Mouse (Mus musculus): Measurements from ENCODE around the gene Crygf. TPM values are rescaled to one million over a fixed set of nuclear protein-coding genes. Genes with fewer than 3 reads are reported as not detected.
"Not testable (repeated sequence)": the region's sequence is repeated elsewhere in the genome, so short reads cannot be mapped to it uniquely, and the experiment has no call there.

The Crygf gene
- not detected for total RNA-seq (2021)
- long read RNA-seq, experiment 1 = 0 reads
- long read RNA-seq, experiment 2 = 0 reads

GRCm38 (mm10) chr1:65926294-65926693 is at the start of gene Crygf:
TSS of gene Crygf (plus strand) at chr1:65926520.
- DNase-seq = no peak
- intact Hi-C loops (cut with DNase I) = no loop called here

GRCm38 (mm10) chr1:65925361-65926210 is 734 bp upstream of the Crygf start:
- intact Hi-C loops (cut with DNase I) = no loop called here
- DNase-seq = no peak

- intact Hi-C loops (cut with DNase I); DNase-seq: not testable (repeated sequence)
These were observed 376 bp downstream of the Crygf start for GRCm38 (mm10) chr1:65926696-65927095.

- no peak for DNase-seq
- intact Hi-C loops (cut with DNase I) = no loop called here
These were observed 3.7 kb downstream of the Crygf start for GRCm38 (mm10) chr1:65930055-65930454.

GRCm38 (mm10) chr1:65932091-65932812 is 5.9 kb downstream of the Crygf start:
- DNase-seq = no peak
- intact Hi-C loops (cut with DNase I) = no loop called here

Other genes with a start within 250 kb of the Crygf start
- gene Map2, start 248.8 kb downstream of the Crygf start, total RNA-seq (2021) = 1 to 10 TPM; 3.5 to 4.2 TPM